Mouse (Mus musculus) lung, adult 18-20 months (tissue): ENCODE measurements at regions not wholly inside any gene's neighbourhood (a gene's known extent, or its start where the extent isn't known, plus 50 kb on each side); places are given as distances from the start of the nearest gene placed in this dataset.

Experiments used
- DNase-seq, 2 experiments: peaks; one replicate each; pipeline ENCODE4 v3.0.0; 2022; ENCODE audit warnings: mixed read lengths in 2 of 2

DNA sequence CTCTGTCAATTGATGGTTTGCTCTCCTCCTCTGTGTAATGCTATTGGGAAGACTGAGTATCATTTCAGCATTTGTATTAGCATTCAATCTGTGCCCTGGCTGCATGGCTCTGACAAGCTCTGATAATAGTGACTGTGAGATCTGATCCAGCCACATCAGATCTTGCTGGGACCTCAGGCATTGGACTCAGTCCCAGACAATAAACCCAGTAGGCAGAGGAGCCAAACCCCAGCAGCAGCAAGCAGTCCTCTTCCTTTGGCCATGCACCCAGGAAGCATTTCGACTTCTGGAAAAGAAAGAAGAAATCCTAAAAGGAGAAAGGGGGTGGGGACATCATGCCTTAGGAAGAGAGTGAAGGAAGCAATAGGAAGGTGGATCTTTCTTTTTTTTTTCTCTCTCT lies 205.8 kb upstream of the Onecut1 start:
- DNase-seq, result no peak

GRCm38 (mm10) chr9:74656392-74656791 lies 205.3 kb upstream of the Onecut1 start:
- DNase-seq, result no peak

DNA sequence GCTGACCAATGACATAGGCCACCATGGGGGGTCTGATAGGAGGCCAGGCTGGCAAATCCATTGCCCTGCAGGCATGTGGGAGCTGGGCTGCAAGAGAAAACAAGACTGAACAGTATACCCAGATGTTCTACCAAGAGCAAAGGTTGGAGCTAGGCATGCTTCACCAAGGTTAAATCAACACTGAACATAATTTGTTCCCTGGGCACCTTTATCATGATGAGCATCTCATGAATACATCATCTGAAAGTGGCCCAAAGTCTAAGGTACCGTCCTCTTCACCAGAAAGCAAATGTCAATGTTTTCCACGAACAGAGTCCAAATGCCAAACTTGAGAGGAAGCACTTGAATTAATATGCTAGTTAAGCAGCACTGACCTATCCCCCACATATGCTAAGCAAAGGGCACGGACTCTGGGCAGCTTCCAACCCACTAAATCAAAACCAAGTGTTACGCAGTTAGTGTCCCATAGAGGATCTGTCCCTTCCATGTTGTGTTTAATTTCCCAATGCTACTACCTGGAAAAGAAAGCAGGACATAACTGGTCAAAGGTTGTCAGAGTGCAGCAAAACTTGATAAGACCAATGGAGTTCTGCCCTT lies 190.3 kb upstream of the Onecut1 start:
- DNase-seq, result no peak

DNA sequence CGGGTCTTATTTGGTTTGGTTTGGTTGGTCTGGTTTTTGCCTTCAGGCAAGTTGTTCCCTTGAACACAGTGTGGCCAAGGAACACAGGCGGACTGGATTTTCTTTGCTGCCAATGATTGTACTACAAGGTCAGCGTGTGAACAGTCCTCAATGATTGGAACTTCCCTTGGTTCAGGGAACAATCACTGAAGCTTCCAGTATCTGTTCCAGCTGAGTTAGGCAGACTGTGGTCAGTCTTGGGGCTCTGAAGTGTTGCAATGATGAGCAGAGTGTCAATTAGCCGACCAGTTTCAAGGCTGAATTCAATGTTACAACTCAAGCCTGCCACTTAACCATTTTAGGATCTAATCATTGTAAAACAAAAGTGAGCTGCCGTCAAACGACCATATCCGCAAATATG lies 189.5 kb upstream of the Onecut1 start:
- no peak for DNase-seq

GRCm38 (mm10) chr9:74698229-74698628 lies 163.5 kb upstream of the Onecut1 start:
- DNase-seq, result no peak

- DNase-seq, result no peak
Observed at GRCm38 (mm10) chr9:74705698-74706097, 156.0 kb upstream of the Onecut1 start.

DNA sequence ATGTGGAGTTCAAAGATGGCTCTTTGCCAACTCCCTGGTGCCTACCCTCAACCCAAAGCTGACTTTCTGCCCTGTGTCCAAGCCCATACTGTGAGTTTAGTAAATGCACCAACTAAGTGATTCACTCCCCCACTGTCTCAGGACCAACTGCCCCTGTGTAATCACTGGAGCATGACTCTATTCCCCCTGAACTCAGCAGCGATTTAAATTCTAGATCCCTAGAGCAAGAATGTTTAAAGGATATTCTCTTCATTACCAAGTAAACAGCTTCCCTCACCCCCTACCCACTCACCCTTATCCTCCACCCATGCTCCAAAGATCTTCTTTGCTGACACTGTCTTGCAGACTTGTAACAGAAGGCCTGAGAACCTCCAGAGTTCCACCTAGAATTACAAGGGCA lies 154.1 kb upstream of the Onecut1 start:
- DNase-seq, result no peak

GRCm38 (mm10) chr9:74711698-74712097 lies 150.0 kb upstream of the Onecut1 start:
- no peak for DNase-seq

- no peak for DNase-seq
Observed at GRCm38 (mm10) chr9:74732451-74732850, 129.3 kb upstream of the Onecut1 start.

GRCm38 (mm10) chr9:74741949-74742348 lies 119.8 kb upstream of the Onecut1 start:
- no peak for DNase-seq

GRCm38 (mm10) chr9:74747886-74748285 lies 113.8 kb upstream of the Onecut1 start:
- no peak for DNase-seq

DNA sequence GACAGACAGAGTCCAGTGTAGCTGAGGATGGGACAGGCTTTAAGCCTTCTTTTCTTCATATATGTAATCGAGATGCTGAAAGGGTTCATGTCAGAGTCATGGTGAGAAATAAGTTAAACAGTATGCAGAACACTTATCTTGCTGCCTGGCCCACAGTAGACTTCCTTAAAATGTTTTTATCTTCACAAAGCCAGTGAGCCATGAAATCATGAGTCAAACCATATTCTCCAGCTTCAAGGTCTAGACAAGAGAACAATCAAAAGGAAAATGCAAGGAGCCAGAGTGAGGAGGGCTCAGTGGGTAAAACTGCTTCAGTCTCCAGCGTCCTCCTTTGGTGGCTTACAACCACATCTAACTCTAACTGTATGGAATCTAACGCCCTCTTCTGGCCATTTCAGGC lies 103.7 kb upstream of the Onecut1 start:
- no peak for DNase-seq

DNA sequence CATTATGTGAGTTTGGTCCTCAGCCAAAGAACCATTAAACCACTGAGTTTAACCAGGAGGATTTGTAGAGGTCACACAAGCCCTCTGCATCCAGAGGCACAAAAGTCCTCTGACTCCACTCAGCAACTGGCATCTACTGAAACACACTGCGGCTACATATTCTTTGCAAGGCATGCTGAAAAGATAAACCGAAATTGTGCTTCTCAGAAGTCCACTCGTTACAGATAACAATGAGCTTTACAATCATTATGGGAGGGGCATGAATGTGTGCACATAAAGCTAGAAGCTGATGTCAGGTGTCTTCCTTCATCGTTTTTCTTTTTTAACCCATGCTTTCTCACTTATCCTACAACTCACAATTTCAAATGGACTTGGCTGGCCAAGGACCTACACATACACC lies 102.8 kb upstream of the Onecut1 start:
- no peak for DNase-seq

DNA sequence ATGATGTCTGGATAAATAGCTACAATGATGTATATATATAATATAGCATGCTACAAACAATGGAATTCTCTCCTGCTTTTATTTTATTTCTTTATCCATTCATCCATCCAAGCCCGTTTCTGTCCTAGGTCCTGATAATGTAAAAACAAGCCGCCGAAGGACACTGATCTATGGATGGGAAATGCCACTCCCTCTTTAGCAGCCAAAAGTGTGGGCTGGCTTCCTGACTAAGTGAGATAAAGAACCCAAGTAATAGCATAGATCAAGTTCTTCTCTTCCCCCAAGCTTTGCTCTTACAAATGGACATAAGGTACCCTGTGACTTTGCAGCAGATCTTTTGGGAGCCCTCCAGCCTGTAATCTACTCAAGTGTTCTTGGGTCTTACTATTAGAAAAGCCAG lies 81.3 kb upstream of the Onecut1 start:
- DNase-seq, result no peak

- DNase-seq, result no peak
Observed at GRCm38 (mm10) chr9:74793394-74793793, 68.3 kb upstream of the Onecut1 start.

DNA sequence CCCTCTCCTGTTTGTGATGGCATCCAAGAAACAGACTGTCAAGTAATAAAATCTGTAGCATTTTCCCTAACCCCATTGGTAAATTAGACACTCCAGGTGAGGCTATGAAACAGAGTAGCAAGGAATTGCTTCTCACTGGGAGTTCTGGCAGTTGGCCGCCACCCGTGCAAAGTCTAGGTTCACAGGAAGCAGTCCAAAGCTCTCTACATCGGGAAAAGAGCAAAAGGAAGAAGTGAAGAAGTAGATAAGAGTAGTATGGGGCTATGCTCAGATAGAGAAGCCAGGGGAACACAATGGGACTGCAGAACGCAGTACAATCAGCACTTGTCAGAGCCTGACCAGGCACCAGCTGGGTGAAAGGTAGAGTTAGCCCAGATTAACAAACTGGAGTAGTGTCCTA lies 65.7 kb upstream of the Onecut1 start:
- DNase-seq, result no peak

DNA sequence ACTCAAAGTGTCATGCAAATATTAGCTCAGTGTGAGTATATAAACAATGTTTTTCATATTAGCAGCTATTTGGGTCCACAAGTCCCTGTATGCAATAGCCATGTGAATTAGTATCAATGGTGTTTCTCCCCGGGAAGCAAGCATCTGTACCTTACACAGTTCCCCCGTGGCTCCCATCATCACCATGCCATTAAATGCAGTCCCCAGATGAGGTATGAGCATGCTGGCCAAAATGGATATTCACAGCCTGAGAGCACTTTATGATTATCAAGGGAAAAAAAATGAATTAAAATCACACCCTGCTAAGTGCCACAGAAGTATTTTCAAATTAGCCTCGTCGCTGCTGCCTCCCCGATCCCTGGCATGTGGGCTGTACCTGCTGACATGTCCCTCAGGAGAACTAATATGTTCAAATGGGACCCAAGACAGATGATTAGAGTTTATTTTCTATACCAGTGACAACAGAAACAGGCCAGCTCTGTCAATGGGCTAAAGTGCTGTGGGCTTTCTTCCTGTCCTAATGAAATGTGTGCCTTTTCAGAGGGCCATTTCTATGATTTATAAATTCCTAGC lies 64.4 kb upstream of the Onecut1 start:
- DNase-seq, result no peak

DNA sequence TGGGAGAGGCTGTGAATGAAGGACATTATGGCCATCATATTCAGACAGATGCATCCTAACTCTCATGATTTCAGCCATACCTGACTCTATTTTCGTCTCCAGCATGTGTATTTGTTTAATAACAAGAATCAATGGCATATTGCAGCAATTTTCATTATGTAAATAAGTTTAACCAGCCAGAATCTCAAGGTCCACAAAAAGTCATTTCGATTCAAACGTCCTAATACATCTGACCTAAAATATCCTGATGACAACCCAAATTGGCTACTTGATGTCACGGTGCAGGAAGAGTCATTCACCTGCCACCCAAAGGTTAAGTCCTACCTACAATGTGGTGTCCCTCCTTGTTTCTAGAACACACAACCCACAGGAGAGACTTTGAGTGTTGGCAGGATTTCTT lies 60.6 kb upstream of the Onecut1 start:
- DNase-seq, result no peak

DNA sequence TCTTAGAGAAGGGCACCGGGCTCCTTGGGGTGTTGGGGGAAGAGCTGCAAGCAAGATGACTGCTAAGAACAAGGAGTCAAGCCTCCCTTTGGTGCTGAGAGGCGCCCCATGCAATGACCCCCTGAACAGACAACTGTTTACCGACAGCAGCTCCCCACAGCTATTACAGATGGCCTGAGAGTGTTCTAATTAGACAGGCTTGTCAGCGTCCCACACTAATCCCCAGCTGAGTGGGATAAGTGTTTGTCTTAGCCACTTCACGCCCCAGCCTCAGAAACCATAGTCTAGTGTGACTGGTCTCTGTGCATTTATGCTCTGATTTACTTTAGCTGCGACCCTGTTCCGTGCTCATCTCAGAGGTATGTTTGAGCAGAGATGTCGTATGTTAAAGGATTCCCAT lies 50.3 kb upstream of the Onecut1 start:
- DNase-seq, result no peak
